Mouse (Mus musculus) CH12.LX (cell line): ENCODE results near the gene Mdh2.

Experiments
- CTCF ChIP-seq, 2 experiments: IDR thresholded peaks in 1 of 2; conservative IDR thresholded peaks in 1 of 2; 2 replicates each; pipeline ENCODE4 v1.5.1; 2011 to 2012; ENCODE audit warnings: low read depth in 2 of 2, low read length in 2 of 2, improper control_type of control experiment in 1 of 2, inconsistent platforms in 1 of 2, mild to moderate bottlenecking in 1 of 2, moderate library complexity in 1 of 2
- NRF1 ChIP-seq: IDR thresholded peaks from 2 replicates; pipeline ENCODE4 v1.6.1; 2014; ENCODE audit warnings: low read depth, mild to moderate bottlenecking, inconsistent platforms, low read length, improper control_type of control experiment, moderate library complexity
- ZKSCAN1 ChIP-seq: IDR thresholded peaks from 2 replicates; pipeline ENCODE4 v1.6.1; 2012; ENCODE audit warnings: low read depth, inconsistent platforms, low read length, improper control_type of control experiment, borderline replicate concordance

DNA sequence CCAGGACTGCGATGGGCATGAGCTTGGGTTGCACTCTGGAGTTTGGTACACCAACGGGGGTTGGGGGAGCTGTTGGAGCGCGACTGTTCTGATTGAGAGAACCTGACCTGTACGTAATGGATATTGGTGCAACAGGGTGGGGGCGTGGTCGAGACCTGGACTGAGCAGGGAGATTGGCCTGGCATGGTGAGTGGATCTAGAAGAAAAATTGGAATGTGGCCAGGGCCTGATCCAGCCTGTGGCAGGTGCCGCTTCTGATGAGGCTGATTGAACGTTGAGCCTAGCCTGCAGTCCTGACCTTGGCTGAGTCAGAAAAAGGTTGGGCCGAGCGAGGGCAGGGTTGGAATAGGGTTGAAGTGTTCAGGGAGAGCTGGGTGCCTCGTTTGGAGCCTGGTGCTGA, 57.7 kb downstream of the Mdh2 start:
- no peak for TF ChIP-seq CTCF (conservative IDR thresholded peaks at IDR 0.05 in 1 of 2, IDR thresholded peaks at IDR 0.05 in 1 of 2; ENCODE audit: low read depth in 2 of 2, low read length in 2 of 2)
- no peak for TF ChIP-seq NRF1
- no peak for TF ChIP-seq ZKSCAN1
